Mouse (Mus musculus) CD4-positive, CD25-positive, alpha-beta regulatory T cell (primary cell): Measurements from ENCODE around the gene Cbx7. TPM values are rescaled to one million over a fixed set of nuclear protein-coding genes. Genes with fewer than 3 reads are reported as not detected.

ENCODE experiments used
- polyA plus RNA-seq: library from polyadenylated mRNA; unstranded; fragments of 100-300 nt; shearing (Covaris generic); gene quantifications from one replicate; pipeline ENCODE4 v1.2.1, GENCODE M21; 2017

Cbx7 gene
- 179 TPM for polyA plus RNA-seq

GRCm38 (mm10) chr15:79970940-79971339 is at the start of gene Cbx7:
Cbx7 (minus strand) TSS chr15:79971119.

GRCm38 (mm10) chr15:80014321-80015210 is 43.6 kb upstream of the Cbx7 start, which contains the start of gene Pdgfb:
Pdgfb (minus strand) TSS chr15:80014977.

GRCm38 (mm10) chr15:79891436-79892212 is 79.3 kb downstream of the Cbx7 start, which contains the start of gene Apobec3:
Apobec3 (plus strand) TSS chr15:79891659.

Other genes with a start within 250 kb of the Cbx7 start
- 77.0 TPM for gene Sun2, start 228.6 kb downstream of the Cbx7 start, polyA plus RNA-seq
- gene Dnal4, start 193.3 kb downstream of the Cbx7 start, polyA plus RNA-seq, result 14.5 TPM
- 0.24 TPM for gene Nptxr, start 166.4 kb downstream of the Cbx7 start, polyA plus RNA-seq
- gene Npcd, start 136.9 kb downstream of the Cbx7 start, polyA plus RNA-seq, result not detected
- 38.0 TPM for gene Cbx6, start 136.4 kb downstream of the Cbx7 start, polyA plus RNA-seq
- 384 TPM for gene Apobec3, start 79.5 kb downstream of the Cbx7 start, polyA plus RNA-seq
- gene Pdgfb, start 43.9 kb upstream of the Cbx7 start, polyA plus RNA-seq, result 2.0 TPM
- 1.1 TPM for gene Syngr1, start 120.2 kb upstream of the Cbx7 start, polyA plus RNA-seq
- 1,367 TPM for gene Rpl3, start 120.7 kb upstream of the Cbx7 start, polyA plus RNA-seq
- gene Tab1, start 162.0 kb upstream of the Cbx7 start, polyA plus RNA-seq, result 29.7 TPM
- gene Mgat3, start 202.6 kb upstream of the Cbx7 start, polyA plus RNA-seq, result not detected